Mouse (Mus musculus): ENCODE results near the gene Trpc4. TPM values are rescaled to one million over a fixed set of nuclear protein-coding genes. Genes with fewer than 3 reads are reported as not detected.

Trpc4 gene
- polyA plus RNA-seq (2012; rRNA removed) = 1.0 and 1.6 TPM in 2 replicates

DNA sequence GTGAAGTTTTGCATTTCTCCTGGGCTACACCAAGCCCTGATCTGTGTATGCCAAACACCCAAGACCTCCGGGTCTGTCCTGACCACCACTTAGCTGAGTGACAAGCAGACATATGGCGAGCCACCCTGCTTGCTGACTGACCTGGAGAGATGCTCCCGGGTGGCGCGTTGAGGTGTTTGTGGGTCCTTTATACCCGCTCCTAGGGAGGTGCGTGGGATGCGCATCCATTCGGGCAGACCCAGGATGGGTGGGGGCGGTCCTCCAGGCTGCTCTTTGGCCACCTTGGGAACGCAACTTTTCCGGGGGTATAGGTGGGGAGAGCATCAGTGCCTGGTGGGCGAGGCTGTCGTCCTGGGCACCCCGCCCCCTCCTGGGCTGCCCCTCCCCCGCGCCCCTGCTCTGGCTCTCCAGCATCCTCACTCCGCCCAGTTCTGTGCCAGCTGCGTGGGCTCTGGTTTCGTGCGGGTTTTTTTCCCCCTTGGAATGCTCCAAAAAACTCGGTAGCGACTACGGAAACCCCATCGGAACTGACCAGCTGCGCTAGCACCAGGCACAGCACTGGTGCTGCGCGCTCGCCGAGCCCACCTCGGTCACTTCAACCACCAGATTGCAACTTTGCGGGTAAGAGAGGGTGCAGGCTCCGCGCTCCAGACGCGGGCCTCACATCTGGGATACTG is at the start of gene Trpc4:
Trpc4 (plus strand) TSS at position 397 of the 677 bp plus-strand sequence.
- DNase-seq (ENCODE audit: low spot score) = peak; percentile 21

GRCm38 (mm10) chr3:54111489-54111888 is 44.3 kb upstream of the Trpc4 start:
- DNase-seq (ENCODE audit: low spot score) = no peak

DNA sequence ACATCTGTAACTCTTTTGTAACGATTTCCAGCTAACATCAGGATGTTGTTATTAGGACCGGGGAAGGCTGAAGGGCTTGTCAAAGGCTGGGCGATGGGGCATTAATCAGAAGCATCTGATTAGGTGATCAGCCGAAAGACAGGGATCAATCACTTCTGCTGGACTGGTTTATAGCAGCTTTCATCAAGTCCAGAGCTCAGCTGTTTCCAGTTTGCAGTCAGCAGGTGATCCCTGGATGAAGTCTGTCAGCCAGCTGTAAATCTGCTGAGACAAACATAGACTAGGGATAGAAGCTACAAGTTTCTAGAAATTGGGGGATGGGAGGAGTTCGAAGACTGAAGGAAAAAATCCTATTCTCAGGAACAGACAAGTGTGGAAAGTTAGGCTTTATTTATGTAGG is 20.5 kb upstream of the Trpc4 start:
- DNase-seq (ENCODE audit: low spot score) = no peak

DNA sequence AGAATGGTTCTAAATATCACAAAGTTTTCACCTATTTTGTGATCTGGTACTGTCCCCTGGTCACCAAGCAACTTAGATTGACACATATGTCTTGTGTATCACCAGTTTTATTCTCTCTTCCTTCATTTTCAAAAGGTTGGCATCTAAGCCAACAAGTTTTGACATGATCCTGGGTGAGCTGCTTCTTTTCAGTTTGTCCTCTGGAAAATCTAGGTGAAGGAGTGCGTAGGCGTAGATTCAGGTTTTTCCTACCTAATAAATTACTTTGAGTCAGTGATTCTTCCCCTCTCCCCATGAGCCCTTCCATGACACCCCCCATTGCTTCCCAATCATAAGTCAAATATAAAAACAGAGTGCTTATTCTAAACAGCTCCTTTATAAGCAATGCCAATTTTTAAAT is 14.5 kb upstream of the Trpc4 start:
- DNase-seq (ENCODE audit: low spot score) = no peak

GRCm38 (mm10) chr3:54154844-54155638 is 794 bp upstream of the Trpc4 start:
- DNase-seq (ENCODE audit: low spot score) = no peak

- DNase-seq (ENCODE audit: low spot score) = no peak
These were observed 623 bp downstream of the Trpc4 start for GRCm38 (mm10) chr3:54156316-54157000.

- no peak for DNase-seq (ENCODE audit: low spot score)
These were observed 14.9 kb downstream of the Trpc4 start for GRCm38 (mm10) chr3:54170701-54171100.

GRCm38 (mm10) chr3:54177296-54177695 is 21.5 kb downstream of the Trpc4 start:
- DNase-seq (ENCODE audit: low spot score) = no peak

GRCm38 (mm10) chr3:54190932-54191668 is 35.3 kb downstream of the Trpc4 start:
- DNase-seq (ENCODE audit: low spot score) = no peak

DNA sequence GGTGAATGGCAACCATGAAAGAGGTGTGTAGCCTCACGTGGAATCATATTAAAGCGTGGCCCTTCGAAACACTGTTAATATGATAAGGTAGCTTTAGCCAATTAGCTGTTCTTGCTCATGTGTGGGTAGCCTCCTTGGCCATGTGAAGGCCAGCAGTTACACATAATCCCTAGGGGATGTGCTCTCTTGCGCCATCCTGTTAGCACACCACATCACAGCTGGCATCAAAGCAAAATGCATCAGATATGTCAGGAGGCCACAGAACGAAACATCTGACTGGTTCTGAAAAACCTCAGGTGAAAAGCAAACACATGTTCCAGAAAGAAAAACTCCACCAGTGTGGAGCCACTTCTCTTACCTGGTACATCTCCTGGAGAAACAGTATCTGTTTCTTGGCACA is 45.4 kb downstream of the Trpc4 start:
- DNase-seq (ENCODE audit: low spot score) = no peak

DNA sequence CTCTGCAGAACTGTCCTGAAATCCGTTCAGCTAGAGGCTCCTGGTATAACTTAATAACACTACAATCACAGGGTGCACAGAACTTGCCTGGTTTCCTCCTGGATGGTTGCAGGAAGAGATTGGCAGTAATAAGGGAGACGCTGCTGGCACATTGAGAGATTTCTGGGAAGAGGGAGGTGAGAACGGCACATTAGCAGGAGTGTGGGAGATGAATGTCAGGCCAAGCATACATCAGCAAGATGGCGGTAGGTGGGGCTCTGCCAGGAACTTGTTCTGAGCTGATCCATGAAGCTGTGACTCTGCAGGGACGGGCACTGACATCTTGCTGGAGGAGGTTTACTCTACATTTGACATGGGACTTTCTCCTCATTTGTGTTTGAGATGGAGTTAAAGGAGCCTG is 48.6 kb downstream of the Trpc4 start:
- no peak for DNase-seq (ENCODE audit: low spot score)

DNA sequence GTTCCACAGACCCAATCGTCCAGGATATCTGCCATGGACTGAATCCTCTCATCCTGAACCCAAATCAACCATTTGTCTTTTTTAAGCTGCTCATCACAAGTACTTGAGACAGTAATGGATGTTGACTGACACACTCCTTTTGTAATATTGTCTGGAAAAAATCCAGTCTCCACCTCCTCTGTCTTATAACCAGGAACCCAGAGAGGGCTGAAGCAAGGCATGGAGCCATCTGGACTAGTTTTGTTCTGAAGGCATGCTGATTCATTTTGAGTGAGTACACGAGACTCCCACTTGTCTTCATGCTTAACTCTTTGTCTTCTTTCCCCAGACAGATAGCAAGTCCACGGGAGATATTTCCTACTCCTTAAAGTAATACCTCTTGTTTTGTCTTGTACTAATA is 54.3 kb downstream of the Trpc4 start:
- DNase-seq (ENCODE audit: low spot score) = no peak

DNA sequence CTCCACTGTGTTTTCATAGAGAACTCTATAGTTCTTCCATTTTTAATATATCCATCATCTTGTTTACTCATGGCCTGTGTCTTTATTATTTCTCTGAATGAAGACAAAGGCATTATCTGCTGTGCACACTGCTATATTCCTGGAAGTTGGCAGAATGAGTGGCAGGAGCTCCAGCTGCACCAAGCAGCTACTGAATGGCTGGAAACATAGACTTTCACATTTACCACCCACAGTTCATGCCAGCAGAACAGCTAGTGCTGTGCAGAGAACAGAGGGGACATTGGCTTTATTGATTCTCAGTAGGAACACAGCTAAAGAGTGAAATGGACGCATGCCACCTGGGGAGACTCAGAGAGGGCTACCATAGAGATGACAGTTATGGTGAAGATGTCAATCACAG is 55.6 kb downstream of the Trpc4 start:
- DNase-seq (ENCODE audit: low spot score) = no peak

GRCm38 (mm10) chr3:54222549-54222948 is 66.7 kb downstream of the Trpc4 start:
- no peak for DNase-seq (ENCODE audit: low spot score)

DNA sequence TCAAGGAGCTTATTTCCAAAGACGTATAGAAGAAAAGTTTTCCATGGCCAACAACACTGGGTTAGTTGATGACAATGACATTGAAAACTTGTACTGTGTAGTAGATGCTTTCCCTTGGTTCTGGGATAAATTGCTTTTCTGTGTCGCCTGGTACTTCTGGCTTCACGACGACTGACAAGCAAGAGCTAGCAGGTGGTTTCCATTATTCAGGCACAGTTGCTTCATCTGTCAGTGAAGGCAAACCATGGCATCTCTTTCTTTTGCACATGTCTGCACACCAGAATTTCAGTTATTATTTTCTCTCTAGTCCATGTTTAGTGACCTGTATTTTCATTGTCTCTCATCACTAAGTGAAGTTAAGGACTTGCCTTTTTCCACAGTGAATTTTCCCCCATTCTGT is 72.6 kb downstream of the Trpc4 start:
- no peak for DNase-seq (ENCODE audit: low spot score)

DNA sequence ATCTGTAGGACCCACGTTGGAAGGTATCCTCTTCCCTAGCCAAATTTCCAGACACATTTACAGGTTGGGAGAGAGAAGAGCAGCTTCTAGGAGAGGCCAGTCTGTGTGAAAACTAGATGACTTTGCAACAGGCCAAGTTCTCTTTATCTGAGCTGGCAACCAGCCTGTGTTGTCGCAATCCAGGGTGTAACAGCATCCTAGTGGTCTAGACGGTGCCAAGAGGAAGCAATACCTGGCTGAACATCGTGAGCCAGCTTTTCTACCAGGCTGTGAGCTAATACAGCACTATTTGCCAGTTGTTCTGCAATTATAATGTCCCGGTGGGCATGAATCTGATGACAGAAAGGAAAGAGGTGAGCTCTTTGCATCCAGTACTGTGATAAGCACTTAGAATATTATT is 83.1 kb downstream of the Trpc4 start:
- no peak for DNase-seq (ENCODE audit: low spot score)

- no peak for DNase-seq (ENCODE audit: low spot score)
These were observed 83.6 kb downstream of the Trpc4 start for GRCm38 (mm10) chr3:54239426-54239825.

- DNase-seq (ENCODE audit: low spot score) = no peak
These were observed 87.3 kb downstream of the Trpc4 start for GRCm38 (mm10) chr3:54243136-54243535.

GRCm38 (mm10) chr3:54244729-54245465 is 89.1 kb downstream of the Trpc4 start:
- DNase-seq (ENCODE audit: low spot score) = no peak

DNA sequence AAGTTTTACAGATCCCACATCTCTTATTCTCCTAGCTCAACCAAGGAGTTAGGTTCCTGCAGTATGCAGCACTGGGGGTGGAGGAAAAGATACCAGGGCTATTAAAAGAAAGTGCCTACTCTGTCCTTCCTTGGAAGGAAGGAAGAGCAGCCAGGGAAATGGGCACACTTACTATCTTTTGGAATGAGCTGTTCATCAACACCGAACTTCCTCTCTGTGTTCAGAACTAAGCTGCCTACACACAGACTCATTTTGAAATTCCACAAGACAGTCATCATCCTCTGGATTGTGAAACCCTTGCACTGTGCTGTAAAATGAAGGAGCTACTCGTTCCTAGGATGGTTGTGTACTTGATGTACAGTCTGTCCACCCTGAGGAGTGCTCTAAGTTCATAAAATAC is 90.6 kb downstream of the Trpc4 start:
- no peak for DNase-seq (ENCODE audit: low spot score)

DNA sequence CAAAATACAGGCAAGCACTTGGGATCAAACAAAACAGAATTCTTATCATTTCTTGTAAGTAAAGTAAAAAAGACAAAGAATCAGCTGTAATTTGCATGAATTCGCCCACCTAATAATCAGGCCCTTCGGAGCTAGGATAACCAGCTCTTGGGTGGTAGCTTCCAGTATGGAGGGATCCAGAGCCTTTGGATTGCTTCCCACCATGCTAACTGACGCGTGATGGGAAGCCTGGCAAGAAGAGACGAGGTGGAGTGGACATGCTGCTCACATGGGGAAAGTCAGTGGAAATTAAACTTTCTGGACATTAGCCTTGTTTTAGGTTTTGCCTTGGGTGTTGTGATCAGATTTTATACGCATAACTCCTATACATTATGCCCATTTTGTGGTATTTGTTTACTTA is 93.5 kb downstream of the Trpc4 start:
- DNase-seq (ENCODE audit: low spot score) = no peak
